Mouse (Mus musculus) layer of hippocampus, postnatal 14 days (tissue): ENCODE data around the gene Cebpg. TPM values are rescaled to one million over a fixed set of nuclear protein-coding genes. Genes with fewer than 3 reads are reported as not detected.

Source experiments
- DNase-seq, 2 experiments: peaks; one replicate each; pipeline ENCODE4 v3.0.0; 2021 to 2022; ENCODE audit warnings: low spot score in 2 of 2, mixed read lengths in 1 of 2
- long read RNA-seq, 2 experiments: library from polyadenylated mRNA; stranded (forward); transcript quantifications; one replicate each; pipeline ENCODE4 v2.0.0; 2021
- total RNA-seq, 2 experiments: library from RNA; stranded (reverse); gene quantifications; 2 replicates each; pipeline ENCODE4 v1.2.3; 2021

The Cebpg gene
- total RNA-seq: 10 to 100 TPM; 27.0 to 28.5 TPM
- long read RNA-seq, experiment 1, full-length matches to known transcripts: 30 of 32 reads
- long read RNA-seq, experiment 1, partial matches to known transcripts: 0 of 32 reads
- long read RNA-seq, experiment 1, other reads (novel, unspliced or antisense): 2 of 32 reads
- long read RNA-seq, experiment 2, full-length matches to known transcripts: 38 of 42 reads
- long read RNA-seq, experiment 2, partial matches to known transcripts: 0 of 42 reads
- long read RNA-seq, experiment 2, other reads (novel, unspliced or antisense): 4 of 42 reads

DNA sequence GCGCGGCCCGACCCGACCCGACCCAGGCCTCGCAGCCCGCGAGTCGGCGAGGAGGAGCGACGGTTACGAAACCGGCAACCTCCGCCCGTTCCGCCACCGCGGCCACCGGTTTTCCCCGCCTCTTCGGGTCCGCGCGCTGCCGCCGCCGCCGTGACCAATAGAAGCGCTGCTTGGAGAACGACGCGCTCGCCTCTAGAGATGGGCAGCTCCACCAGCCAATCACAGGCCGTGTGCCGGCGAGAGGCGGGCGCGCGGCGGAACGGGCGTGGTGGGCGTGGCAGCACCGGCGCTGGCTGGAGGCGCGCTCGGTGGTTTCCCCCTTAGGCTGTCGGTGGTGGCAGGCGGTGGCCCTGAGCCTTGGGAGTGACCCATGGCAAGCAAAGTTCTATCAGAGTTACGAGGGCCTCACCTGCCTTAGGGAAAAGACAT lies at the start of gene Cebpg:
Gene Cebpg, minus strand, starts transcription at position 138 of the 429 bp plus-strand sequence.
- DNase-seq: peak; percentile 97 to 98

DNA sequence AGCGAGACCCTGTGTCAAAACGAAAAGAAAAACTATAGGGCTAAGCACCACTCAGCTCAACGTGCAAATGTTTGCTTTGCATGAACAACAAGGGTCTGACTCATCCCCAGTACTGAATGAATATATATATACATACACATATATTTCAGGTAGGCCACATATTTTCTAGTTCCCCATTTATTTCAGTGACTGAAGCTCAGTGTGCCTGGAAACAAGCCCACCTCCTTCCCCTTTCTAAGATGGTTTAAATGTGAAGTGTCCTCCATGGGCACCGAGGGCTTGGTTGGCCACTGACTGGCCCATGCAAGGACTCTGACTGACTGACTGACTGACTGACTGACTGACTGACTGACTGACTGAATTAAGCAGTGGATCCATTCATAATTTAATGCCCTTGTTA lies 43.2 kb upstream of the Cebpg start:
- no peak for DNase-seq

DNA sequence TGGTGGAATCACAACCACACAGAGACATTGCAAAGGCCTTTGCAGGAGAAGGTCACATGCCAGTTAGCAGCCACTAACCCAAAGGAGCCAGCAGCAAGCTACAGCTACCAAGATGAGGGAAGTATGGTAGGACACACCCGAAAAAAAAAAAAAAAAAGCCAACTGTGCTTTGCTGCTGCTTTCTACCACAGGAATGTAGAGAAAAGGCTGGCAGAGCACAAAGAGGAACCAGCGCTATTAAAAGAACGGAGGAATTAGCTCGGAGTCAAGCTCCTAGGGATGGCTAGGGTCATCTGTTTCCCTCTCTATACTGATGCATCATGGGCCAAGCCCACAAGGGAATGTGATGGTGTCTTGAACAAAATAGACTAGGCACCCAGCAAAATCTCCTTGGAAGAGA lies 42.4 kb upstream of the Cebpg start:
- DNase-seq: no peak

DNA sequence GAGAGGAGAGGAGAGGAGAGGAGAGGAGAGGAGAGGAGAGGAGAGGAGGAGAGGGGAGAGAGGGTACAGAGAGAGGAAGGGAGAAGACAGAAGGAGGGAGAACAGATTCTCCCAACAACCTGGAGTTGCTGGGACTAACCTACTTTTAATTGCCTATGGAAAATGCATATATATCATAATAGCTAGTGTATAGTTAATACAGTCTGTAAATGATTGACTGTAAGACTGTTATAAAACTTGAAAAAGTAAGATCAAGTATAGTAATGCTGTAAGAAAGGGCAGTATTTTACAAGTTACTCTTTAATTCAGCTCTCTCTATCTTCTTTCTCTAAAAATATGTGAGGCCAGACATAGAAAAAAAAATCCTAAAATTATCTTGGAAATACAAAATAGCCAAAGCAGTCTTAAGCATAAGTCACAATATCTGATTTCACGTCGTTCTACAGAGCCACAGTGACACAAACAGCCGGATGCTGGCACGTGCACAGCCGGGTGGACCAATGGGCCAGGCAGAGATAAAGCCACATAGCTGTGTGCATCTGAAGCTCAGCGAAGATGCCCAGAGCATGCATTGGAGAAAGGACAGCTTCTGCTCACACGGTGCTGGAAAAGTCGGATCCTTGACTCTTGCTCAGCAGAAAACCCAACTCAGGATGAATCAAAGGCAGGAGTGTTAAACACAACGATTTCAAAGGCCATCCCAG lies 38.8 kb upstream of the Cebpg start:
- no peak for DNase-seq

DNA sequence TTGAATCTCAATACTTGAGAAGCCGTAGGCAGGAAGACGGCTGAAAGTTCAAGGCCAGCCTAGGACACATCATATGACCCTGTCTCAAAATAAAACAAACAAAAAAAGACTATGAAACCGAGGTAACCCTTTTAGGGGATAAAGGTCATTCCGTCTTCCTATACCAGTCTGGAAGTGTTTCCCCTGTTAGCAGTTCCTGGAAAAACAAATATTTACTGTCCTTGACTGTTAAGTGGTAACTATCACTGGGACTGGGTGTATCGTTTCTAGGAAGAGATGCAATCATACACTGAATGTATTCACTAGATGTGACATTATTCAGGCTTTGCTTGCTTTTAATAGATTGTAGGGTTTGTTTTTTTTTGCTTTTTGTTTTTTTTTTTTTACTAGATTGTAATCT lies 34.2 kb upstream of the Cebpg start:
- DNase-seq: no peak

DNA sequence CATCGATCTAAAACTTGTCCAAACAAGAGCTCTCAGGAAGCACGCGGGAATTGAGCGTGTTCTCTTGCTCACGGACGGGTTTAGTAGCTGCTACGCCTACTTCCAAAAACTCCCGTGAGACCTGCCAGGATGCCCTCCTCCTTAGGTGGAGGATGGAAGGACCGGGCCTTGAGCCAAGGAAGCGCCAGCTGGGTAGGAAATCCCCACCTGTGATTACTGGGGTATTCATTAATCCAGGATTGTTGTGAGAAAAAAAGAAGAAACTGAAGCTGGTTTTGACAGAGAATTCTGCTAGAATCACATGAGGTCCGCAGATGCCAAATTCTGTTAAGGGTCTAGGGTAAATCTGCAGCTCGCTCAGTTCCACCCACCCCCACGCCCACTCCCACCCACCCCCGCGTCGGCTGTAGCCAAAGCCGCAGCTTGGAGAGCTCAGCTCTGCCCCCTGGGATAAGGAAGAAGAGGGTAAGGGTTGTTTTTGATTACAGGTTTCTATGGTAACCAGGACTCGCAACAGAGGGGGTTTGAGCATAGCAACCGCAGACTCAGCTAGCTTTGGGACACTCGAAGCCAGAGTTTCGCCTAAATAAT lies 30.0 kb upstream of the Cebpg start:
- peak; percentile 38 to 45 for DNase-seq

DNA sequence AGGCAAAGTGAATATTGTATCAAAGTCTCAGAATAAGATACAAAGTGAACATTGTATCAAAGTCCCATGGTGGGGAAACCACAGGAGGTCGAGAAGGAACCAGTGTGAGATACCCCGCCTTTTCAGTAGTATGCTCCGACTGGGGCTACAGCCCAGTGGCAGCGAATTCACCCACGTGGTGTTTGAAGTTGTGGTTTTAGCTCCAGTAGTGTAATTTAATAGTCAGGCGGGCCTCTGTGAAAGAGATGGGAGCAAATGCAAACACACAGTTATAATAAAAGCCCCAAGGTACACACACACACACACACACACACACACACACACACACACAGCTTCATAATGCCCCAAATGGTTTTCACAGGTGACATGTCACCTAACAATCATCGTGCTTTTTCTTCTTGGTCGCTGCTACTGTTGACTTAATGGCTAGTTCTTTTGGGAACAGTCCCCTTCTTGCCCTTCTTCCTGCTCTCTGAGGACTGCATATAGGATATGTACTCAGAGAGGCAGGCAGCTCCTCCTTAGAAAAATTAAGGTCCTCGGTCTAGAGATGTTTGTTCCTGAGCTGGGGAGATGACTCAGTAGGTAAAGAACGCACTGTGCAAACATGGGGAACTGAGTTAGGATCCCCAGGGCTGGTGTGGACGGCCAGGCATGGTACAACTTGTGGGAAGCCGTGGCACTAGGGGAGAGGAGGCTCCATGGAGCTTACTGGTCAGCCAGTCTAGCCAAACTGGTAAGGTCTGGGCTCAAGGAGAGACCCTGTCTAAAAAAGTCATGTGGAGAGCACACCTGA lies 28.4 kb upstream of the Cebpg start:
- DNase-seq: no peak

DNA sequence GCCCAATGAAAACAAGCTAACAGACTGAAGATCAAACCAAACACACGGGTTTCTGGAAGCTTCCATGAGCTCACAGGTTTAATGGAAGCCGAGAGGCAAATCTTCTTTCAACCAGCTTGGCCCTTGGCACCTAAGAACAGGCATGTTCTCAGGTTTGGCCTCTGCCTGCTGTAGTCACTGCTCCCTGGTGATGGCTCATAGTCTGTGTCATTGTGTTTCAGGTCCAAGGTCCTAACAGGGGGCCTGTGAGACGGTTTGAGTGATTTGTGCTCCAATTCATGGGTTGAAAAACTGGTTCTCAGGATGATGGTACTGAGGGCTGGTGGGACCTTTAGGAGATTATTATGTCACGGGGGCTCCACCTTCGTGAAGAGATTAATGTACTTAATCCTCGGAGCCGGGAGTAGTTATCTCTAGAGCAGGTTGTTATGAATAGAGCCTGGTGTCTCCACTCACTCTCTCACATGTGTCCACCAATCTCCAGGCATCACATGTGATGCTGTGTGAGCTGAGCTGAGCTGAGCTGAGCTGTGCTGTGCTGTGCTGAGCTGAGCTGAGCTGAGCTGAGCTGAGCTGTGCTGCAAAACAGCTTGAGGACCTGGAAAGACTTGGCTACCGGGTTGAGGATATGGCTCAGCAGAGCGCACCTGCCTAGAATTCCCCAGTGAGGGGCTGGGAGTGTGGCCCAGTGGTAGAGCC lies 25.2 kb upstream of the Cebpg start:
- DNase-seq: no peak

DNA sequence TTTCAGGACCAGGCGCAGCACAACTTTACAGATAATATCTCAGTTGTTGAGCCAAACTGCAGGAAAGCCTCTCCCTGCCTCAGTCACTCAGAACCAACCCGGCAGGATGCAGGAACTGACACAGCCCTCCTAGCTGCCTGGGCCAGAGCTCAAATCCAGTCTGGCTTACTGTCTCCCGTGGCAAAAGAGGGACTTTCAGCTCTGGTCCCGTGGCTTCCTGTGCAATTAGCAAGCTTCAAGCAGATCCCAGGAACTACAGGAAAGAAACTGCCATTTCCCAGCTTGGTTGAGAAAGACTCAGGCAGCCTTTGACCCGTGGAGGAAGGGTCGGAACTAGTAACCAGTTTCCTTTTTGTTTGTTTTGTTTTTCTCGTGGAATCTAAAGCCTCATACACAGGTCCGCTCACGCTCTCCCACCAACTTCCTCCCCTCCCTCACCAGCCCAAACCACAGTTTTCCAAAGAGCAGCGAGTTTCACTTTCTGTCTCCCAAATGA lies 24.5 kb upstream of the Cebpg start:
- no peak for DNase-seq

DNA sequence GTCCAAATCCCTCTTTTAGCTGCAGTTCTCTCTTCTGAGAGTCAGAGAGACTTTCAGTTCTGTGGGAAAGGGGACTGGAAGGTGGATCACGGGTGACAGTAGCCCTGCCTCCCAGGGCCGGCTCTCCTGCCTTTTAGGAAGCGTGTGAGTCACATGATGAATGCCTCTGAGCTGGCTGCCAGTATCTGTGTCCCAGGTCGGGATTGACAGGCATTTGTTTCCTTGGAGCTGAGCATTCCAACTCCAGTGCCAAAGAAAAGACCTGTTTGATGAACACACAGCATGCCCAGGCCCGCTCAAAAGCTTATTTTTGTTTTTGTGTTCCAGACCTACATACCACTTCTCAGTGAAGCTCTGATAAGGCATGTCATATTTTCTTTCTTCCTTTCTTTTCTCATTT lies 20.3 kb upstream of the Cebpg start:
- DNase-seq: no peak

DNA sequence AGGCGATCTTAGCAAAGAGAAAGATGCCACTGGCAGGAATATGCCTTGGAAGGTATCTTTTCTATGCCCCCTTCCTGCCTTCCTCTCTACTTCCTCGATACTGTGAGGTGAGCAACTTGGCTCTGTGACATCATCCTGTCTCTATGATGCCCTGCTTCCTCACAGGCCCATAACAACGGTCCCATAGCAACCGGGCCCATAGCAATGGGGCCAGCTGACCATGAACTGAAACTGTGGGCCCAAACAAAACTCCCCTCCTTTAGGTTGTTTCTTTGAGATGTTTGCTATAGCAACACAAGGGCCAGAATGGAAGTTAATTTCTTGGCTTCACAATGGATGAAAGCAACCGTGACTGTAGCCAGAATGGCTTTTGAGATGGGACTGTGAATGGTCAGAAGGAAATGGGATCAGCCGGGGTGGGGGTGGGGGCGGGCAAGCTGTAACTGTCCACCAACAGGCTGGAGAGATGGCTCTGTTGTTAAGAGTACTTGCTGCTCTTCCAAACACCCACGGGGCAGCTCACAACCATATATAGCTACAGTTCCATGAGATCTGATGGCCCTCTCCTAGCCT lies 10.4 kb upstream of the Cebpg start:
- no peak for DNase-seq

DNA sequence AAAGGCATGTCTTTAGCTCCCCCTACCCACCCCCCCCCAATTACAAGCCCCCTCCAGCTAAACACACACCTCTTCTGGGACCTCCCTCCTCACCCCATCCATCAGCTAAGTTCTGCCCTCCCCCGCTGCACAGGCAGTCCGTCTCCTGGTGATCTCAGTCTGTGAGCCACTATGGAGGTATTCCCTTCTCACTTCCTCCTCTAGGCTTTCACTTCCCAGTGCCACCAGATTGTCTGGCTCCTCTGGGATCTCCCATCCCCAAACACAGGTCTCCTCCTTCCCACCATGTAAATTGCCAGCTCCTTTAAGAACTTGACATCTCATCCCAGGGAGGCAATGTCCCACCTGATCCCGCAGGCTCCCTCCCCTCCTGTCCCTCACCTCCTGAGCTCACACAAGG lies 9.6 kb upstream of the Cebpg start:
- no peak for DNase-seq

DNA sequence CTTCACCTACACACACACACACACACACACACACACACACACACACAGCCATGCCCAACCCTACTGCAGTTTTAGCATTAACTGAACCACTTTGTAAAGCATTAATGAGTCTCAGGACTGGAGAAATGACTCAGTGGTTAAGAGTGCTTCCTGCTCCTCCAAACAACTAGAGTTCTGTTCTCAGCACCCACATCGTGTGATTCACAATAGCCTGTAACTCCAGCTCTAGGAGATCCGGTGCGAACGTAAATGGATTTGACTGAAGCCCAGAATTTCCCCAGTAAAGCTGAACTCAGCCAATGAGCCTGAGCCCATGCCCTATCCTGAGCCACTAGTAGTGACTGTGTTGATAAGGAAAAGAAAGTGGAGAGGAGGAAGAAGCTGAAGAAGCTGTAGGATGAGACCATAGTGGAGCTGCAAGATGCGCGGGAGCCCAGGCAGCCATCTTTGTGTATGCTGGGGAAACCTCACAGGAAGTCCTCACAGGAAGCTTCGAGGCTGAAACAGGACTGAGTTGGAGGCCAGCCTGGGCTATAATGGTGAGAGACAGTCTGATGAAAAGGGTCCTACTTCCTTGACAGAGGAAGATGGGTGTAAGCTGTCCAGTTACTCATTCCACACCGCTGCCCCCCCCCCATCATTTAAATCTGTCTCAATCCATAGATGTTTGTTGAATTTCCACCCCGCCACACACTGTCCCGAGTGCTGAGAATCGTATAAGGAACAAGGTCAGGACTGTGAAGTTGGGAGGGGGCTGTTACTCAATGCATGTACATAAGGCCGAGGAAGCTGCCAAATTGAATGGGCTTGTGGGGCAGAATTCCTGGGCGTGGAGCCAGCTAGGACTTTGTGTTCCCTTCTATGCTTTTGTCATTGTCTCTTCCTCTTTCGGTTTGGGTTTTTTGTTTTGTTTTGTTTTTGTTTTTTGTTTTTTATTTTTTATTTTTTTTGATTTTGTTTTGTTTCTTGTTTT lies 8.2 kb upstream of the Cebpg start:
- DNase-seq: peak in 1 of 2 experiments; percentile 52

DNA sequence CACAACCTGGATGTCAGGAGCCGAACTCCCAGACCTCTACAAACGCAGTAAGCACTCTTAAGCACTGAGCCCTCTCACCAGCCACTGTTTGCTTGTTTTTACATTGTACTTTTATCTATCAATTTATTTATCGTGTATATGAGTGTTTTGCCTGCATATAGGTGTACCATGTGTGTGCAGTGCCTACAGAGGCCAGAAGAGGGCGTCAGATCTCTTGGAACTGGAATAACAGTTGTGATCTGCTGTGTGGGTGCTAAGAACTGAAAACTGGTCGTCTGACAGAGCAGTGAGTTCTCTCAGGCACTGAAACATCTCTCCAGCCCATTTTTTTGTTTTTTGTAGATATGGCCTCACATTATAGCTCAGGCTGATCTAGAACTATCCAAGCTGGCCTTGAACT lies 3.1 kb upstream of the Cebpg start:
- DNase-seq: no peak

DNA sequence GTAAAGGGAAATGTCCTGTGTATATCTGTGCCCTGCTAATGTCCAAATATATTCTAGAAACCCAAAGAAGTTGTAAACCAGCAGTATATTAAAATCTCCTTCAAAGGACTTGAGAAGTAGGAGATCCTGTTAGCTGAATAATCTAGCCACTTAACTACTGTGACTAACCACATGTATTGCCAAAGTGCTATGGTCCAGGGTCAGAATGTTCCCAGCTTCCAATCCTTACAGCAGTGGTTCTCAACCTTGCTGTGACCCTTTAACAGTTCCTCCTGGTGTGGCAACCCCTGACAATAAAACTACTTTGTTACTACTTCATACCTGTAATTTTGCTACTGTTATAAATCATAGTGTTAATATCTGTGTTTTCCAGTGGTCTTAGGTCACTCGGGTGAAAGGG lies 2.0 kb upstream of the Cebpg start:
- DNase-seq: no peak

DNA sequence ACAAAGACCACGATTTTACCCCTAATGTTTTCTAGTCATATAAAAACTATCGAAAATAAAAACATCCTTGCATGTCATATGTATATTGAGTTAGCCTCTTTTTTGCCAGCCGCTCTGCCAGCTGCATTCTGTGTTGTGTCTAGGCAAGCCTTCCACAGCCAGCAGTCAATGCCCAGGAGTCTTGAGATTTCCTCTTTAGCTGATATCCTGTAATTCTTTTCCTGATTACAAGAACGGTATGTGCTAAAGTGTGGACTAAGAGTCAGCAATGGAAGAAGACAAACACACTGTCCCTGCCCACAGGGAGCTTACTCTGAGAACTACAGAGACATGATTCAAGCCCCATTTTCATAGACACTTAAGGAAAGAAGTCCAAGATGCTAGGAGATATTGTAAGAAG lies 1.2 kb upstream of the Cebpg start:
- DNase-seq: no peak

DNA sequence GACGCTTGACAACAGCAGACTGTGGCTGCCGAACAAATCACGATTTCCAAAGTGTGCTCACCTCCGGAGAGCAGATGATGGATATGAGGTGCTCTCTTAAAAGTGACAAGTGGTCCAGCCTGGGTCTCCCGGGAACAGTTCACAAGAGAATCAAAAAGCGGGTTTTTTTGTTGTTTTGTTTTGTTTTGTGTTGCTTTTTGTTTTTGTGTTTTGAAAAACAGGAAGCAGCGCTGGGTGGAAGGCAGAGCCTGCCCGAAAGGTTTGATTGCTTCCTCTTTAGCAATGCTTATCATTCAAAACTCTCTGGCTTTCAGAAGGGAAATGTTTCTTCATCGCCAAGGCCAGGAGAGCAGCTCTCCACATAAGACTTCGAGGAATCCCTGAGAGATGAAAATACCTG lies 626 bp upstream of the Cebpg start:
- no peak for DNase-seq

DNA sequence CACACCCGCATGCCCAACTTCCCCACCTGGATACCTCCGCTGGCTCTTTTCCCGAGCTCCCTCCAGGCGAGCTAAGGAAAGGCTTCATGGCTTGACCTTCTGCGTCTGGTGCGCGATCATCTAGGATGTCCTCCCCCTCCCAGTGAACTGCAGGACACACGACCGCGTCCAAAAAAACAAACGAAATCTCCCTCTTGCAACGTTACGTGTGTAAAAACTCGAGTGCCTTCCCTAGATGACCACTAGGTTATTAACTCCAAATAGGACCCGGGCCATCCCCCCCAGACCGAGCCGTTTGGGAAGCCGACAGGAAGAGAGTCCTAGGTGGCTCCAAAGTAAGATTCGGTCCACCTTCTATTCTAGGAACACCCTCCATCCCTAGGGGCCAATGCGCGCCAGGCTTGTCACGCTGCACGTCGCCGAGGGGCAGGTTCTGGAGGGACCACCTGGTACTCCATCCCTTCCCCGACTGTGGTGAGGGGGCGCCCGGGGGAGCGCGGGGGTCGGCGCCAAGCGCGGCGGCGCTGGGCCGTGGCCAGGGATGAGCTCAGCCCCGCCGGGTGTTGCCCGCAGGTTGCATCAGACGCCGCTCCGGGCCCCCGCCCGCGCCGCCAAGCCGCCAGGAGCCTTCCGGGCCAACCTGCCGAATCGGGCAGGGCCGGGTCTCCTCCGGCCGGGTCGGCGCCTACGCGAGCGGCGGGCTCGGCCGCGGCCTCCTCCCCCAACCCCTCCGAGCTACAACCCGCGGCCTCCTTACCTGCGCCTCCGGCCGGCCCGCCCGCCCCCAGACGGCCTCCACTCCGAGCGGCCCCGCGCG lies 546 bp downstream of the Cebpg start:
- peak; percentile 72 to 79 for DNase-seq
